Mouse (Mus musculus) CH12.LX (cell line): ENCODE measurements around the gene Sypl. TPM values are rescaled to one million over a fixed set of nuclear protein-coding genes. Genes with fewer than 3 reads are reported as not detected.
"Not testable (repeated sequence)": the region's sequence is repeated elsewhere in the genome, so short reads cannot be mapped to it uniquely, and the experiment has no call there.

Source experiments
- DNase-seq: peaks from one replicate; pipeline ENCODE4 v3.0.0-alpha.2; 2013; ENCODE audit errors: extremely low read depth
- H3K27ac ChIP-seq: 2 replicates; pipeline ENCODE4 v1.5.1; 2012; ENCODE audit warnings: low read depth, mild to moderate bottlenecking, control low read depth, moderate library complexity; ENCODE audit not compliant: insufficient read depth
- H3K27me3 ChIP-seq: replicated peaks from 2 replicates; pipeline ENCODE3; 2012; ENCODE audit warnings: inconsistent platforms
- H3K36me3 ChIP-seq, 2 experiments: replicated peaks in 1 of 2; 2 replicates each; pipeline versions ENCODE3 to v1.6.1; 2012; ENCODE audit warnings: inconsistent platforms in 1 of 2, low read length in 1 of 2, mild to moderate bottlenecking in 1 of 2, mixed read lengths in 1 of 2, moderate library complexity in 1 of 2; ENCODE audit not compliant: control insufficient read depth in 1 of 2, insufficient read depth in 1 of 2
- H3K4me1 ChIP-seq, 2 experiments: 2 replicates each; pipeline ENCODE4 v1.6.1; 2012; ENCODE audit warnings: inconsistent platforms in 1 of 2, moderate library complexity in 1 of 2; ENCODE audit not compliant: insufficient read depth in 2 of 2, control insufficient read depth in 1 of 2
- H3K4me2 ChIP-seq: 2 replicates; pipeline ENCODE4 v1.6.1; 2012; ENCODE audit warnings: low read depth, mild to moderate bottlenecking, control low read depth; ENCODE audit not compliant: poor library complexity, insufficient read depth, severe bottlenecking
- H3K4me3 ChIP-seq, 3 experiments: fragments of 150-350 bp in 1 of 3; sonication (generic) in 1 of 3; replicated peaks in 1 of 3; 2 replicates each; pipeline versions ENCODE3 to v1.5.1; 2011 to 2012; ENCODE audit warnings: low read depth in 2 of 3, low read length in 2 of 3, mild to moderate bottlenecking in 2 of 3, moderate library complexity in 2 of 3, control low read depth in 1 of 3, improper control_type of control experiment in 1 of 3, inconsistent platforms in 1 of 3, mixed read lengths in 1 of 3; ENCODE audit not compliant: poor library complexity in 1 of 3
- H3K79me2 ChIP-seq: replicated peaks from 2 replicates; pipeline ENCODE4 v1.6.1; 2012; ENCODE audit warnings: mild to moderate bottlenecking, moderate library complexity; ENCODE audit not compliant: control insufficient read depth, poor library complexity, insufficient read depth, severe bottlenecking; ENCODE audit errors: extremely low read depth
- H3K9ac ChIP-seq: 2 replicates; pipeline ENCODE4 v1.6.1; 2012; ENCODE audit warnings: low read depth, mild to moderate bottlenecking, control low read depth, moderate library complexity; ENCODE audit not compliant: insufficient read depth
- H3K9me3 ChIP-seq: replicated peaks from 2 replicates; pipeline ENCODE3; 2012; ENCODE audit warnings: low read length, inconsistent platforms, mixed read lengths
- BHLHE40 ChIP-seq: IDR thresholded peaks from 2 replicates; pipeline ENCODE4 v1.6.1; 2011; ENCODE audit warnings: mild to moderate bottlenecking, low read depth, low read length, improper control_type of control experiment
- ELF1 ChIP-seq: IDR thresholded peaks from 2 replicates; pipeline ENCODE4 v1.6.1; 2014; ENCODE audit warnings: low read depth, mild to moderate bottlenecking, inconsistent platforms, low read length, improper control_type of control experiment
- EP300 ChIP-seq: IDR thresholded peaks from 2 replicates; pipeline ENCODE4 v1.6.1; 2011; ENCODE audit warnings: low read length, improper control_type of control experiment
- JUN ChIP-seq: IDR thresholded peaks from 2 replicates; pipeline ENCODE4 v1.6.1; 2011; ENCODE audit warnings: low read depth, mild to moderate bottlenecking, low read length, improper control_type of control experiment, moderate library complexity; ENCODE audit not compliant: insufficient read depth
- JUND ChIP-seq: conservative IDR thresholded peaks from 2 replicates; pipeline ENCODE4 v1.6.1; 2011; ENCODE audit warnings: low read depth, low read length, improper control_type of control experiment
- KAT2A ChIP-seq: IDR thresholded peaks from 2 replicates; pipeline ENCODE4 v1.6.1; 2012; ENCODE audit warnings: low read length, improper control_type of control experiment, inconsistent platforms; ENCODE audit not compliant: insufficient replicate concordance
- MAFK ChIP-seq: IDR thresholded peaks from 2 replicates; pipeline ENCODE4 v1.6.1; 2011; ENCODE audit warnings: low read length, improper control_type of control experiment; ENCODE audit not compliant: insufficient replicate concordance
- MAX ChIP-seq: IDR thresholded peaks from 2 replicates; pipeline ENCODE4 v1.6.1; 2011; ENCODE audit warnings: low read length, improper control_type of control experiment
- MXI1 ChIP-seq: IDR thresholded peaks from 2 replicates; pipeline ENCODE4 v1.6.1; 2011; ENCODE audit warnings: mild to moderate bottlenecking, low read depth, low read length, improper control_type of control experiment
- NRF1 ChIP-seq: IDR thresholded peaks from 2 replicates; pipeline ENCODE4 v1.6.1; 2014; ENCODE audit warnings: low read depth, mild to moderate bottlenecking, inconsistent platforms, low read length, improper control_type of control experiment, moderate library complexity
- PAX5 ChIP-seq: IDR thresholded peaks from 2 replicates; pipeline ENCODE4 v1.6.1; 2012; ENCODE audit warnings: low read length, inconsistent platforms, mixed read lengths
- POLR2AphosphoS2 ChIP-seq: IDR thresholded peaks from 2 replicates; pipeline ENCODE4 v1.6.1; 2011; ENCODE audit warnings: low read depth, low read length, improper control_type of control experiment
- RCOR1 ChIP-seq: conservative IDR thresholded peaks from 2 replicates; pipeline ENCODE4 v1.6.1; 2012; ENCODE audit warnings: low read depth, mild to moderate bottlenecking, inconsistent platforms, low read length, improper control_type of control experiment
- TBP ChIP-seq: conservative IDR thresholded peaks from 2 replicates; pipeline ENCODE4 v1.6.1; 2011; ENCODE audit warnings: low read depth, low read length, improper control_type of control experiment
- UBTF ChIP-seq: IDR thresholded peaks from 2 replicates; pipeline ENCODE4 v1.6.1; 2012; ENCODE audit warnings: low read depth, mild to moderate bottlenecking, inconsistent platforms, low read length, improper control_type of control experiment, moderate library complexity
- dilution Hi-C: fragments of 300-500 bp; cut with MboI; formaldehyde crosslinking; loops from 2 replicates; pipeline ENCODE4 v1.14.3; 2020; ENCODE audit warnings: low sequenced_read_pairs; ENCODE audit not compliant: extremely low pct_unique_long_range_greater_than_20kb, extremely low pct_ligation_motif_present
- in situ Hi-C: fragments of 300-500 bp; cut with MboI; formaldehyde crosslinking; loops from 3 replicates; pipeline ENCODE4 v1.14.3; 2019; ENCODE audit warnings: low sequenced_read_pairs, low pct_ligation_motif_present, low pct_unique_long_range_greater_than_20kb, mixed read lengths
- polyA plus RNA-seq: library from polyadenylated mRNA; unstranded; fragments of >175 nt; gene quantifications from 2 replicates; pipeline ENCODE4 v1.2.1, GENCODE M21; 2012; ENCODE audit warnings: low read depth; ENCODE audit not compliant: insufficient read length
- total RNA-seq, 2 experiments: library from RNA; depleted of rRNA; stranded (reverse); fragments of 300-350 nt in 1 of 2; fragments of >200 nt in 1 of 2; gene quantifications; 2 replicates each; pipeline ENCODE4 v1.2.3; 2012 to 2014

Sypl gene
- total and polyA plus RNA-seq, 3 experiments: 7.5 to 33.4 (median 25.8) TPM

GRCm38 (mm10) chr12:32998766-32999165 is 45.1 kb downstream of the Sypl start:
- DNase-seq: peak; percentile 30
- Histone ChIP-seq H3K4me1 (peaks cover 8 to 58% of the 10 kb centered on the region in 2 experiments), H3K9me3 (no peaks in the 10 kb centered on the region), H3K36me3 (no peaks in the 10 kb centered on the region), H3K4me2 (no peak overlapping the region), H3K79me2 (no peaks in the 10 kb centered on the region), H3K27me3 (no peaks in the 10 kb centered on the region), H3K27ac (no peak overlapping the region), H3K9ac (no peak overlapping the region), H3K4me3 (no peak overlapping the region)
- dilution Hi-C loops (no loop called here), in situ Hi-C loops (no loop called here)
- TF ChIP-seq KAT2A (no peak), RCOR1 (no peak)

- H3K27me3 ChIP-seq, H3K79me2 ChIP-seq, H3K4me2 ChIP-seq, H3K9ac ChIP-seq, in situ Hi-C loops, dilution Hi-C loops, H3K27ac ChIP-seq, H3K36me3 ChIP-seq, H3K4me3 ChIP-seq, DNase-seq, H3K9me3 ChIP-seq: not testable (repeated sequence)
- H3K4me1 ChIP-seq: peaks cover 5 to 48% of the 10 kb centered on the region in 2 experiments
Observed at GRCm38 (mm10) chr12:32999778-33000177, 46.1 kb downstream of the Sypl start.

- in situ Hi-C loops: no loop called here
- Histone ChIP-seq H3K79me2 (no peaks in the 10 kb centered on the region), H3K27me3 (no peaks in the 10 kb centered on the region)
- TF ChIP-seq MAFK (no peak), RCOR1 (no peak), JUND (no peak), UBTF (no peak), MAX (no peak), NRF1 (no peak), JUN (no peak), BHLHE40 (no peak), TBP (no peak), ELF1 (no peak), EP300 (no peak), PAX5 (no peak), MXI1 (no peak), POLR2AphosphoS2 (no peak)
- TF ChIP-seq, all 38 proteins: peak for 0
- Histone ChIP-seq H3K27ac (no peak overlapping the region), H3K9me3 (no peaks in the 10 kb centered on the region), H3K4me1 (peaks cover 5 to 43% of the 10 kb centered on the region in 2 experiments), H3K4me3 (no peak overlapping the region), H3K9ac (no peak overlapping the region), H3K36me3 (no peaks in the 10 kb centered on the region), H3K4me2 (no peak overlapping the region)
- dilution Hi-C loops: no loop called here
- DNase-seq: no peak
Observed at GRCm38 (mm10) chr12:33000402-33000801, 46.7 kb downstream of the Sypl start.
